Mouse (Mus musculus) heart, adult 2 months (tissue): ENCODE data around the gene Isl1. TPM values are rescaled to one million over a fixed set of nuclear protein-coding genes. Genes with fewer than 3 reads are reported as not detected.

ENCODE experiments used
- DNase-seq, 2 experiments: peaks; one replicate each; pipeline ENCODE4 v3.0.0; 2021
- H3K27ac ChIP-seq: fragments of 200-600 bp; 2 replicates; pipeline ENCODE4 v1.8.1; 2022
- H3K27me3 ChIP-seq: fragments of 200-500 bp; 2 replicates; pipeline ENCODE4 v1.6.1; 2012; ENCODE audit warnings: mild to moderate bottlenecking, low read length, inconsistent platforms, mixed read lengths; ENCODE audit not compliant: control insufficient read depth, insufficient read depth
- H3K36me3 ChIP-seq: fragments of 200-500 bp; 2 replicates; pipeline ENCODE4 v1.6.1; 2012; ENCODE audit warnings: low read length, inconsistent platforms; ENCODE audit not compliant: control insufficient read depth, insufficient read depth
- H3K4me1 ChIP-seq: fragments of 200-500 bp; 2 replicates; pipeline ENCODE4 v1.6.1; 2011; ENCODE audit warnings: low read length; ENCODE audit not compliant: control insufficient read depth, insufficient read depth
- H3K4me3 ChIP-seq: fragments of 200-600 bp; 2 replicates; pipeline ENCODE4 v1.8.1; 2022
- H3K79me2 ChIP-seq: fragments of 200-500 bp; replicated peaks from 2 replicates; pipeline ENCODE4 v1.6.1; 2012; ENCODE audit warnings: mild to moderate bottlenecking, inconsistent platforms, low read length, moderate library complexity, mixed read lengths; ENCODE audit not compliant: control insufficient read depth, insufficient read depth
- H3K9ac ChIP-seq: fragments of 200-500 bp; 2 replicates; pipeline ENCODE4 v1.6.1; 2012; ENCODE audit warnings: low read depth, mild to moderate bottlenecking, control low read depth, inconsistent platforms, low read length, mixed read lengths
- CTCF ChIP-seq: fragments of 200-600 bp; IDR thresholded peaks from 2 replicates; pipeline ENCODE4 v1.8.1; 2022; ENCODE audit warnings: antibody characterized with exemption, mild to moderate bottlenecking, moderate library complexity
- EP300 ChIP-seq: fragments of 200-500 bp; IDR thresholded peaks from 2 replicates; pipeline ENCODE4 v1.6.1; 2011; ENCODE audit warnings: low read depth, low read length, control low read depth; ENCODE audit not compliant: insufficient read depth
- POLR2A ChIP-seq: fragments of 200-500 bp; IDR thresholded peaks from 2 replicates; pipeline ENCODE4 v1.6.1; 2011; ENCODE audit warnings: mild to moderate bottlenecking, low read depth, low read length, control low read depth; ENCODE audit not compliant: insufficient read depth
- WGBS: fragments of 180-500 bp; shearing (Covaris S2); methylation state at CpG from one replicate; pipeline ENCODE4 v1.1.7; 2018; 5-methylcytosine and 5-hydroxymethylcytosine counted together
- intact Hi-C: fragments of 180-260 bp; cut with DNase I; formaldehyde crosslinking; loops from one replicate; pipeline ENCODE4 v1.15.1; 2025
- polyA plus RNA-seq: library from polyadenylated mRNA; depleted of rRNA; stranded (reverse); fragments of >200 nt; gene quantifications from 2 replicates; pipeline ENCODE4 v1.2.3, GENCODE M21; 2012
- total RNA-seq, 2 experiments: library from RNA; stranded (reverse); gene quantifications; 2 replicates each; pipeline ENCODE4 v1.2.3; 2021

Isl1 gene
- total and polyA plus RNA-seq, 3 experiments, result 0.20 TPM; not detected in 2

GRCm38 (mm10) chr13:116279207-116279772, 30.2 kb downstream of the Isl1 start:
- WGBS, result 55% methylated on average over 9 of the region's 9 CpGs
- intact Hi-C loops, result no loop called here
- no peak overlapping the region for H3K9ac ChIP-seq
- H3K27me3 ChIP-seq, result no peaks in the 10 kb centered on the region
- no peaks in the 10 kb centered on the region for H3K4me1 ChIP-seq
- H3K4me3 ChIP-seq, result no peak overlapping the region
- no peaks in the 10 kb centered on the region for H3K36me3 ChIP-seq
- no peak overlapping the region for H3K27ac ChIP-seq
- no peaks in the 10 kb centered on the region for H3K79me2 ChIP-seq
- DNase-seq, result no peak
- TF ChIP-seq EP300 (no peak), POLR2A (no peak), CTCF (no peak)
